Mouse (Mus musculus) megakaryocyte-erythroid progenitor cell, adult 5-6 weeks (primary cell): ENCODE data around the gene CK137956. TPM values are rescaled to one million over a fixed set of nuclear protein-coding genes. Genes with fewer than 3 reads are reported as not detected.

Source experiments
- ATAC-seq: replicated peaks from 2 replicates; pipeline ENCODE4 v1.8.0; 2016; ENCODE audit warnings: mild to moderate bottlenecking, inconsistent platforms; ENCODE audit not compliant: severe bottlenecking, poor library complexity, low FRiP score, low TSS enrichment
- total RNA-seq, 2 experiments: library from RNA; stranded (forward) in 1 of 2; stranded (reverse) in 1 of 2; fragments of 200-1000, 215-1000 nt in 1 of 2; fragments of >200 nt in 1 of 2; fragmentation: Nextera tagmentation in 1 of 2; gene quantifications; 2 replicates each; pipeline ENCODE4 v1.2.3; 2014 to 2017

CK137956 gene
- total RNA-seq, 2 experiments from 2014 or later: not detected

DNA sequence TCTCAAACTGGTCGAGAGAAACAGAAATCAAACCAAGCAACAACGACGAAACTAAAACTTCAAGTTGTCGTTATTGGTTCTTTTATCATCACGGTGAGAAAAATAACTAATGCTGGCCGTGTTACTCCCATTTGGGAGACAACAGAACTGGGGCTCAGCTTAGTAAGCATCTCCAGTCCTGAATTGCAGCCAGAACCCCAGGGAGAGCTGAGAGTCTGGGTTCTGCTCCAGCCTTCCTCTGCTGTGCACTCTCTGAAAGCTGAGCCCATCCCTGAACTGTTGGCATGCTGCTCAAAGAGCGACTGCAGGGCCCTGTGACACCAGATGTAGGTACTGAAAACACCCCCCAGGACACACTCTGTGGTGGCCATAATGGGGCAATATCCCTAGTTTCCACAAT lies 33.3 kb downstream of the CK137956 start:
- ATAC-seq: no peak

DNA sequence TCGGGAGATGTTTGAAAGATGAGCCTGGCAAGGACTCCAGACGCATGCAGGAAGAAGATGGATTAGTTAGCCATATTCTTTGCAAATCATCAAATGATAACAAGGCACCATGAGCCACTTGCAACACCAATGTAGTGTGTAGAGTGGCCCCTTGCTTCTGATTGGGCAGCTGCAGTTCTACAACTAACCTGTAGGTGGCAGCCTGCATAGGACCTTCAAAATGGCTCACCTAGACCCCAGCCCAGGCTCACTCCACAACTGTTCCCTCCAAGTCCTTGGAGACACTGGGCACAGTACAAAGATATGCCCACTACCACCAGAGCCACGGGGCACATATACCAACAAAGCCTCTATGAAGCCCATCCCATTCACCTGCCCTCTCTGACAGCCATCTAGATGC lies 35.4 kb downstream of the CK137956 start:
- ATAC-seq: no peak

DNA sequence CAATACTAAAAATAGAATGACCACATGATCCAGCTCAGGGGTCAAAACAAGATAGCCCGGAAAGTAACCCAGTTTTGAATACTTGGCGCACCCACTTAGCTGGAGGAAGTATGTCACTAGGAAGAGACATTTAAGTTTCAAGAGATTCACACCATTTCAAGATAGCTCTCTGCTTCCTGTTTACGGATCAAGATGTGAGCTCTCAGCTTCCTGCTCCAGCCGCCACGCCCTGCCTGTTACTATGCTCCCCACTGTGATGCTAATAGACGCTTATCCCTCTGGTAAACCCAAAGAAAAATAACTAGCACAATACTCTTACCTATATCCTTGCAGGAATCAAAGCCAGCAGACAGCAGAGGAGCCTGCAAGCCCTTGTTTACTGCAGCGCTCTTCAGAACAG lies 57.2 kb downstream of the CK137956 start:
- no peak for ATAC-seq

DNA sequence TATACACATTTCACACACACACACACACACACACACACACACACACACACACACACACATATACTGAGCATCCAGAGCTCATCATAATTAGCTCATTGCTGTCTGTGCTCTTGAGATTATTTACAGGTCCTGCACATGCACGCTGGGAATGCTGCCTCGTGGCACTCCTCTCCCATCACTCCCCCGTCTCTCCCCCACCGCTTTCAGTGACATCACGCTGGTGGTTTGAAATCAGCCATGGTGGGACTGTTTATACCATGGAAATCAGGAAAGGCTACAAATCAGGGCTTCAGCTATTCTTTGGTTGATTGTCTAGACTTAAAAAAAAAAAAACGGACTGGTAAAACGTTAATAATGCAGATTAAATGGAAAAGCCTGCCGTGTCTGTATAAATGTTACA lies 63.6 kb downstream of the CK137956 start:
- ATAC-seq: no peak

DNA sequence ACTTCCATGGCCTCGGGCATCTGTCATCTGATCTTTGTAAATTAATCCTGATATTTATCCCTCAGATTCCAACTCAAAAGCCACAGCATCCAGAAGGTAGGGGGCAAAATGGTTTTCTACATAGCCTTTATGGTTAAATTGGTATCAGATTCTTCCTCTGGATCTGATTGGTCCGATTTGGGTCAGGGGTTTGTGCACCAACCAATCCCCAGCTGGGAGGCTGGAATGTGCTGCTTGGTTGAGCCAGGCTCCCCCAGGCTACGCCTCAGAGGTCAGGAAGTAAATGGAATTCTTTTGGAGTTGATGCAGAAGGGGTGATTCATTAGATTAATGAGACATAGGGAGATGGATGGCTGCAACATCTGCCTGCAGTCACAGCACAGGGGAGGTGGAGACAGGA lies 66.8 kb downstream of the CK137956 start:
- ATAC-seq: no peak

DNA sequence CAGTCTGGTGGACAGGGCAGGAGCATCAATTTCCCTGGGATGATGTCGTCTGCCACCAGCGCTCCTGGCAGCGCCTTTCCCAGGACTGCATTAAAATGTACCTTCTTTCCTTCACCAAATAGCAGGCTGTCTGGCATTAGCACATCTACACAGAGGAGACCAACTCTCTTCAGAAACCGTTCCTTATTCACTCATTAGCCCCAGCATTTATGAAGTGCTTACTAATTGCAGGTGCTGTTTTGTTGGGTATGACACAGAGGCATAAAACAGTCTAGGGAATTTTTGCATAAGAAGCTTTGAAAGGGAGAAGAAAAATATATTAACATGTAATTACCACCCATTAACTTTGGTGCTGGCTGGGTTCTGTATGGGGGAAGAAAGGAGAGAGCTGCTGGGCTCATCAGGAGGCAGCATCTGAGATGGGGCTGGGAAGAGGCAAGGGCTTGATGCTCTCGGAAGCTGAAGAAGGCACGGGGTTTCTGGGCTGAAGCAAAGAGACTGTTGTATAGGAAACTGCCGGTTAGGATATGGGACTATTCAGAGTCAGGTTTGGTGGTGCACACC lies 69.8 kb downstream of the CK137956 start:
- no peak for ATAC-seq

DNA sequence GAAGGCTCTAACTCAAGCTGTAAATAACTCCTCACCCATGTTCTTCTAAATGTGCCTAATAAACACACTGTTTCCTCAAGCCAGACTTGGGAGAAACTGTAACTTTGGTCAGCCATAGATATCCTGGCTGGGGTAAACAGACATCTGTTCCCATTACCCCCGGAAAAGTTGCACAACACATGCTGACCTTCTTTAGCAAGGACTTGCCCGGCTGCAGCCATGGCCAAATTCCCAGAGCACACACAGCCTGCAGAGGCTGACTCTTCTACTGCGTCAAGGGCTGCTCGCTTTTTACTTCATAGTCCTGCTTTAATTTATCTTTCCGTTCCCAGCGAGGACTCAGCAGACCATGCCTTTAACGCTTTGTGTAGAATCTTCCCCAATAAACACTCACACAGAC lies 81.7 kb downstream of the CK137956 start:
- ATAC-seq: no peak

DNA sequence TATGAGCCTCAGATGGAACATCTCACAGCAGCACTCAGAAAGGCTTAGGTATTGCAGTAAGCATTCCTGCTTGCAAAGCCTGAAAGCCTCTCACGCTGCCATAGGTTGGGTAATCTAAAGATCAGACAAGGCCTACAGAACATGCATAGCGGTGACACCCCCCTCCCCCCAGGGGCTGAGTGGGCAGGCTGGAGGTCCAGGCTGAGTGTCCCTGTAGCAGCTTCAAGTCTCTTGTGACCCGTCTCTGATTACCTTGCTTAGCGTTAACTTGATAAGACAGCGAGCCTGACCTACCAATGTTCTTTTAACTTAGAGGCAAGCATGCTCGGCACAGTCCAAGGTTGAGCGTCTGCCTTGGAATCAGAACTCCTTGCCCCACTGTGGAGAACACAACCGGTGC lies 91.8 kb downstream of the CK137956 start:
- no peak for ATAC-seq

Other genes with a start within 250 kb of the CK137956 start
- gene Csmd2, start 16.9 kb upstream of the CK137956 start, total RNA-seq (2014; fragmentation: Nextera tagmentation): not detected in 2 replicates
- gene Csmd2, start 16.9 kb upstream of the CK137956 start, total RNA-seq (2017): not detected in 2 replicates